Mouse (Mus musculus): Measurements from ENCODE around the gene Tsc1.

DNA sequence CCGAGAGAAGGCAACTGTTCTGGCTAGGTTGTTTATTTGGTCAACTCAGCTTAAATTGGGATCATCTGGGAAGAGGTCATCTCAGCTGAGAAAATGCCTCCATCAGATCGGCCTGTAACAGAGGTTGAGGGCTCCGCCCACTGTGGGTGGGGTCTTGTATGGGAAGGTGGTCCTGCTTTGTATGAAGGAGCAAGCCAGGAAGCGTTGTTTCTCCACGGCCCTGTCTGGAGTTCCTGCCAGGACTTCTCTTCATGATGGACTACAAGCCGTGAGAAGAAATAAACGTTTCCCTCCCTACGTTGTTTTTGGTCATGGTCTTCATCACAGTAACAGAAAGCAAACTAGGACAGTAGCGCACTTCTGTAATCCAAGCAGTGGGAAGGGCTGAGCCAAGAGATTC lies 2.1 kb upstream of the Tsc1 start:
- TF ChIP-seq CTCF (IDR thresholded peaks at IDR 0.05 in 2 of 3, conservative IDR thresholded peaks at IDR 0.05 in 1 of 3; ENCODE audit: control insufficient read depth in 1 of 3, insufficient read depth in 1 of 3, low read depth in 2 of 3, low read length in 3 of 3, poor library complexity in 1 of 3, severe bottlenecking in 1 of 3) (no peak), ZC3H11A (IDR thresholded peaks at IDR 0.05; ENCODE audit: low read depth, low read length) (no peak), ELF1 (IDR thresholded peaks at IDR 0.05; ENCODE audit: low read depth, low read length) (no peak)

Data from MEL (cell line).